In the genomic region with DNA sequence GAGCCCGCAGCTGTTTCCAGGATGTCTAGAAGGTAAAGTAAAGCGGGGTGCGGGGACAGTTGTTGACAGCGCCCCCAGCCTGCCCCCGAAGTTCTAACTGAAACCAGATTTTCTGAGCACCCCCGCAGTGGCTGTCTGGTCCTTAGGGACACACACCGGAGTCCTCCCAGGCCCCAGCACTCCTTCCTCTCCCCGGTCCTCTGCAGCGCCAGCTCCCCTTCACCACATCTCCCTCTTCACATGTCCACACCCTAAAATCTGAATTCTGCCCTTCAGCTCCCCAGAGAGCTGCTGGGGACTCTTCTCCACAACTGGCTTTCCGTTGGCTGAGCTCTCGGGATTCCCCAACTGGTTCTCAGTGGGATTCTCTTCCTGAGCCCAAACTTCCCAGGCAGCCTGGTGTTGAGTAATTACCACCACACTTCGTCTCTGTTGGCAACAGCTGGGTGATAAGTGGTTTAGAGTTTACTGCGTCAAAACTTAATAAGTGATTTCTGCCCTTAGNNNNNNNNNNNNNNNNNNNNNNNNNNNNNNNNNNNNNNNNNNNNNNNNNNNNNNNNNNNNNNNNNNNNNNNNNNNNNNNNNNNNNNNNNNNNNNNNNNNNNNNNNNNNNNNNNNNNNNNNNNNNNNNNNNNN, we compare ENCODE assay signal across 8 mouse cellular contexts. TPM values are rescaled to one million over a fixed set of nuclear protein-coding genes. Genes with fewer than 3 reads are reported as not detected.
DNase-seq lines count a peak whose midpoint lies in the region; ATAC-seq and TF ChIP-seq lines count a peak whose summit lies in the region.

No protein-coding gene starts in this region.

- H3K36me3 ChIP-seq in intestine, embryonic 14.5 days (ENCODE audit: control insufficient read depth, insufficient read depth, low read length) = peaks cover 11% of the 10 kb centered on the region; the same call in 1 of the 2 replicates
- peaks cover 31% of the 10 kb centered on the region for H3K36me3 ChIP-seq in liver, embryonic 14.5 days (replicated peaks; ENCODE audit: control insufficient read depth, insufficient read depth, low read depth)

- H3K27me3 ChIP-seq in intestine, embryonic 14.5 days (replicated peaks; ENCODE audit: control insufficient read depth, insufficient read depth, low read length) = no peaks in the 10 kb centered on the region
- no peaks in the 10 kb centered on the region for H3K27me3 ChIP-seq in liver, embryonic 14.5 days (ENCODE audit: control insufficient read depth, insufficient read depth, low read length)

- WGBS in intestine, embryonic 14.5 days = 2% methylated on average over 13 of the region's 13 CpGs
- WGBS in liver, embryonic 14.5 days (ENCODE audit: insufficient replicate concordance) = 1% methylated on average over 13 of the region's 13 CpGs

- H3K4me2 ChIP-seq in intestine, embryonic 14.5 days (ENCODE audit: low read length) = peak overlapping the region; percentile 87
- peak overlapping the region; percentile 99 for H3K4me2 ChIP-seq in liver, embryonic 14.5 days (ENCODE audit: low read depth)

- peak overlapping the region; percentile 73 for H3K9ac ChIP-seq in intestine, embryonic 14.5 days (ENCODE audit: low read length)
- peak overlapping the region; percentile 98 for H3K9ac ChIP-seq in liver, embryonic 14.5 days (replicated peaks)

- peaks cover 10% of the 10 kb centered on the region for H3K4me1 ChIP-seq in intestine, embryonic 14.5 days (replicated peaks; ENCODE audit: control insufficient read depth, insufficient read depth, low read length)
- H3K4me1 ChIP-seq in liver, embryonic 14.5 days (replicated peaks; ENCODE audit: control insufficient read depth in 2 of 2, insufficient read depth in 2 of 2, low read length in 1 of 2) = peaks cover 13 to 28% of the 10 kb centered on the region in 2 experiments

- H3K4me3 ChIP-seq in intestine, embryonic 14.5 days (ENCODE audit: low read depth, low read length) = peak overlapping the region; percentile 78
- H3K4me3 ChIP-seq in liver, embryonic 14.5 days (ENCODE audit: insufficient read depth in 1 of 2, low read depth in 2 of 2, low read length in 2 of 2) = peak overlapping the region; percentile 73 to 91

- no peak for TF ChIP-seq CTCF in brain, embryonic 14.5 days (IDR thresholded peaks at IDR 0.05; ENCODE audit: borderline replicate concordance, extremely low read depth, insufficient read depth, insufficient read length)
- TF ChIP-seq CTCF in liver, embryonic 14.5 days (IDR thresholded peaks at IDR 0.05; ENCODE audit: low read depth) = no peak

- peak overlapping the region; percentile 70 for H3K27ac ChIP-seq in intestine, embryonic 14.5 days (ENCODE audit: low read depth)
- peak overlapping the region; percentile 79 for H3K27ac ChIP-seq in liver, embryonic 14.5 days

- no peaks in the 10 kb centered on the region for H3K9me3 ChIP-seq in intestine, embryonic 14.5 days (ENCODE audit: control insufficient read depth, low read length)
- no peaks in the 10 kb centered on the region for H3K9me3 ChIP-seq in liver, embryonic 14.5 days (ENCODE audit: control insufficient read depth, low read length)

- TF ChIP-seq POLR2A in brain, embryonic 14.5 days (IDR thresholded peaks at IDR 0.05; ENCODE audit: borderline replicate concordance, extremely low read depth, insufficient read depth, insufficient read length, poor library complexity, severe bottlenecking) = no peak

- TF ChIP-seq EP300 in liver, embryonic 14.5 days (IDR thresholded peaks at IDR 0.05; ENCODE audit: low read depth) = no peak

- ATAC-seq in frontal cortex, adult (ENCODE audit: low TSS enrichment) = peak; percentile 62
- 0 out of 2 replicates have a peak, but pooled peaks have one; percentile 7 for ATAC-seq in intestine, embryonic 14.5 days (replicated peaks; ENCODE audit: low FRiP score, low TSS enrichment, low read depth)
- ATAC-seq in liver, embryonic 14.5 days (ENCODE audit: insufficient read depth) = peak; percentile 56

- DNase-seq in ovary, postnatal 14 days (ENCODE audit: low spot score) = peak; percentile 22
- DNase-seq in ovary, adult 18-20 months (ENCODE audit: low spot score) = no peak
- peak; percentile 31 for DNase-seq in brain, embryonic 14.5 days (ENCODE audit: low read depth)
- DNase-seq in intestine, embryonic 14.5 days (ENCODE audit: low spot score) = peak; percentile 72
- DNase-seq in liver, embryonic 14.5 days (ENCODE audit: low read depth in 3 of 3, low spot score in 3 of 3) = peak in 1 of 3 experiments; percentile 35
- peak; percentile 18 to 67 for DNase-seq in monocyte, adult 2 months (ENCODE audit: low read depth in 1 of 2, low spot score in 2 of 2)
- no peak for DNase-seq in T-cell, adult 2 months (ENCODE audit: low spot score)

RNA-seq across cellular contexts. Expression of gene Il10rb, which starts 0.7 kb away (rescaled TPM):
- polyA plus RNA-seq in brain, embryonic 14.5 days (2012; rRNA removed) = 6.1 and 7.0 TPM in 2 replicates
- polyA plus RNA-seq in intestine, embryonic 14.5 days (2014; fragmentation: Nextera tagmentation; extraction: Ambion mirVana) = 35.4 and 36.8 TPM in 2 replicates
- polyA plus RNA-seq in liver, embryonic 14.5 days (2012; rRNA removed) = 12.4 and 12.7 TPM in 2 replicates
- polyA plus RNA-seq in liver, embryonic 14.5 days (2014; fragmentation: Nextera tagmentation; extraction: Ambion mirVana) = 24.9 and 28.7 TPM in 2 replicates

RNA-seq across cellular contexts. Expression of gene Gm21970, which starts 15.2 kb away (rescaled TPM):
- 0.11 TPM in 1 of 2 replicates, not detected in the other for polyA plus RNA-seq in brain, embryonic 14.5 days (2012; rRNA removed)
- 0.45 TPM in 1 of 2 replicates, not detected in the other for polyA plus RNA-seq in intestine, embryonic 14.5 days (2014; fragmentation: Nextera tagmentation; extraction: Ambion mirVana)
- polyA plus RNA-seq in liver, embryonic 14.5 days (2012; rRNA removed) = 0.04 and 0.14 TPM in 2 replicates
- 0.67 TPM in 1 of 2 replicates, not detected in the other for polyA plus RNA-seq in liver, embryonic 14.5 days (2014; fragmentation: Nextera tagmentation; extraction: Ambion mirVana)

RNA-seq across cellular contexts. Expression of gene Ifnar2, which starts 34.1 kb away (rescaled TPM):
- polyA plus RNA-seq in brain, embryonic 14.5 days (2012; rRNA removed) = 20.5 and 24.1 TPM in 2 replicates
- polyA plus RNA-seq in intestine, embryonic 14.5 days (2014; fragmentation: Nextera tagmentation; extraction: Ambion mirVana) = 41.1 and 44.0 TPM in 2 replicates
- polyA plus RNA-seq in liver, embryonic 14.5 days (2012; rRNA removed) = 23.0 and 33.1 TPM in 2 replicates
- 68.4 and 74.4 TPM in 2 replicates for polyA plus RNA-seq in liver, embryonic 14.5 days (2014; fragmentation: Nextera tagmentation; extraction: Ambion mirVana)

Comparison
In these comparisons a context has a peak if more than half of its experiments do, and no peak if none do; other contexts are left out.
1. DNase-seq: peak in ovary, postnatal 14 days (single experiment), brain, embryonic 14.5 days (single experiment), intestine, embryonic 14.5 days (single experiment) and monocyte, adult 2 months (2 of 2); none in ovary, adult 18-20 months (single experiment) and T-cell, adult 2 months (single experiment).
2. ATAC-seq: peak in every context shown above with its lines; median percentile 62 in frontal cortex, adult; 56 in liver, embryonic 14.5 days; 7 in intestine, embryonic 14.5 days.